Comparison of ENCODE assay signal across 8 mouse cellular contexts in genomic region chr14:33445962-33446361, GRCm38 (mm10). TPM values are rescaled to one million over a fixed set of nuclear protein-coding genes. Genes with fewer than 3 reads are reported as not detected.
DNase-seq lines count a peak whose midpoint lies in the region; ATAC-seq and TF ChIP-seq lines count a peak whose summit lies in the region.

No protein-coding gene starts in this region.

- no peak for DNase-seq in gastrocnemius, adult 2 months
- DNase-seq in gastrocnemius, adult 18-20 months (ENCODE audit: low spot score): no peak
- no peak for DNase-seq in testis, postnatal 10 days (ENCODE audit: low spot score)
- DNase-seq in liver, embryonic 13.5 days: no peak
- no peak for DNase-seq in testis, postnatal 14 days (ENCODE audit: low spot score)
- DNase-seq in layer of hippocampus, adult 8-10 months (ENCODE audit: low spot score in 2 of 2): no peak
- no peak for DNase-seq in gastrocnemius, postnatal 36 days

- WGBS in liver, embryonic 13.5 days (ENCODE audit: insufficient replicate concordance): 44% methylated on average over 3 of the region's 3 CpGs

- no peaks in the 10 kb centered on the region for H3K36me3 ChIP-seq in testis, adult 2 months (ENCODE audit: control insufficient read depth, insufficient read depth, low read length)
- no peaks in the 10 kb centered on the region for H3K36me3 ChIP-seq in liver, embryonic 13.5 days

- H3K4me1 ChIP-seq in testis, adult 2 months (ENCODE audit: control insufficient read depth, insufficient read depth, low read length): peaks cover 5% of the 10 kb centered on the region; the same call in 1 of the 2 replicates
- peaks cover 29% of the 10 kb centered on the region for H3K4me1 ChIP-seq in liver, embryonic 13.5 days (replicated peaks)

- no peak for TF ChIP-seq POLR2A in testis, adult 2 months (IDR thresholded peaks at IDR 0.05; ENCODE audit: control insufficient read depth, low read depth, low read length)

- H3K4me2 ChIP-seq in liver, embryonic 13.5 days: peak overlapping the region; percentile 85

- no peak for ATAC-seq in liver, embryonic 13.5 days (ENCODE audit: low read depth)

- intact Hi-C loops in gastrocnemius, adult 2 months (cut with DNase I): loop anchor here (10.0 kb wide), 1 partner anchor 121 kb away; no protein-coding TSS in a partner anchor
- intact Hi-C loops in gastrocnemius, postnatal 36 days (cut with DNase I): loop anchor here (5.0 kb wide), 2 partner anchors 134 to 1106 kb away; no protein-coding TSS in a partner anchor

- H3K27me3 ChIP-seq in testis, adult 2 months (ENCODE audit: control insufficient read depth, insufficient read depth, low read length): no peaks in the 10 kb centered on the region
- no peaks in the 10 kb centered on the region for H3K27me3 ChIP-seq in liver, embryonic 13.5 days

- peak overlapping the region; percentile 91 for H3K9ac ChIP-seq in liver, embryonic 13.5 days

- H3K4me3 ChIP-seq in gastrocnemius, adult 2 months: peak overlapping the region; percentile 79
- H3K4me3 ChIP-seq in testis, adult 2 months (ENCODE audit: control insufficient read depth, low read depth, low read length): peak overlapping the region; percentile 99
- H3K4me3 ChIP-seq in liver, embryonic 13.5 days (replicated peaks): peak overlapping the region; percentile 84

- peak overlapping the region; percentile 95 for H3K27ac ChIP-seq in gastrocnemius, adult 2 months
- H3K27ac ChIP-seq in testis, adult 2 months (ENCODE audit: control insufficient read depth, insufficient read depth, low read depth, low read length): peak overlapping the region; percentile 98; the same call in 1 of the 2 replicates
- no peak overlapping the region for H3K27ac ChIP-seq in liver, embryonic 13.5 days

- H3K9me3 ChIP-seq in liver, embryonic 13.5 days (replicated peaks): no peaks in the 10 kb centered on the region

- TF ChIP-seq CTCF in gastrocnemius, adult 2 months (IDR thresholded peaks at IDR 0.05): no peak
- TF ChIP-seq CTCF in testis, adult 2 months (IDR thresholded peaks at IDR 0.05; ENCODE audit: control insufficient read depth, insufficient read depth, insufficient replicate concordance, low read depth, low read length): no peak

RNA-seq across cellular contexts. Expression of gene Mapk8, which starts 1.0 kb away (rescaled TPM):
- total RNA-seq in gastrocnemius, adult 2 months (2021): 10 to 100 TPM; 28.8 to 39.0 TPM
- total RNA-seq in gastrocnemius, adult 18-20 months (2021): 10 to 100 TPM; 27.8 to 33.2 TPM
- 25.8 and 27.0 TPM in 2 replicates for polyA plus RNA-seq in testis, adult 2 months (2012; rRNA removed)
- polyA plus RNA-seq in liver, embryonic 13.5 days (2015; fragmentation: Nextera tagmentation; extraction: Ambion mirVana): 4.4 TPM in 2 replicates
- 10 to 100 TPM; 75.6 to 93.1 (median 84.1) TPM for total RNA-seq in layer of hippocampus, adult 8-10 months (2022)
- total RNA-seq in gastrocnemius, postnatal 36 days (2021): 10 to 100 TPM; 26.6 to 28.3 TPM

RNA-seq across cellular contexts. Expression of gene Frmpd2, which starts 25.5 kb away (rescaled TPM):
- not detected for total RNA-seq in gastrocnemius, adult 2 months (2021)
- under 1 TPM in 1 of 2 experiments, not detected in 1; 0.07 TPM for total RNA-seq in gastrocnemius, adult 18-20 months (2021)
- 0.56 and 1.0 TPM in 2 replicates for polyA plus RNA-seq in testis, adult 2 months (2012; rRNA removed)
- polyA plus RNA-seq in liver, embryonic 13.5 days (2015; fragmentation: Nextera tagmentation; extraction: Ambion mirVana): not detected in 2 replicates
- 1 to 10 TPM in 2 of 4 experiments, under 1 TPM in 2; 0.31 to 1.7 (median 0.73) TPM for total RNA-seq in layer of hippocampus, adult 8-10 months (2022)
- total RNA-seq in gastrocnemius, postnatal 36 days (2021): not detected
